Mouse (Mus musculus) olfactory bulb, adult 2 months (tissue): ENCODE measurements around the gene Zfp280c. TPM values are rescaled to one million over a fixed set of nuclear protein-coding genes. Genes with fewer than 3 reads are reported as not detected.
A peak's percentile ranks its signal among the peaks of the same experiment; 100 is the strongest.

Experiments
- H3K27ac ChIP-seq: fragments of 200-500 bp; 2 replicates; pipeline ENCODE4 v1.5.1; 2012; ENCODE audit warnings: low read depth, low read length; ENCODE audit not compliant: insufficient read depth
- H3K4me1 ChIP-seq: fragments of 200-500 bp; 2 replicates; pipeline ENCODE4 v1.6.1; 2012; ENCODE audit warnings: low read length; ENCODE audit not compliant: control insufficient read depth, insufficient read depth
- H3K4me3 ChIP-seq: fragments of 200-500 bp; 2 replicates; pipeline ENCODE4 v1.5.1; 2012; ENCODE audit warnings: mild to moderate bottlenecking, low read depth, low read length, moderate library complexity; ENCODE audit not compliant: insufficient read depth
- CTCF ChIP-seq: fragments of 200-500 bp; IDR thresholded peaks from 2 replicates; pipeline ENCODE4 v1.5.1; 2012; ENCODE audit warnings: low read depth, mild to moderate bottlenecking, low read length, moderate library complexity; ENCODE audit not compliant: insufficient read depth
- POLR2A ChIP-seq: fragments of 200-500 bp; IDR thresholded peaks from 2 replicates; pipeline ENCODE4 v1.6.1; 2012; ENCODE audit warnings: mild to moderate bottlenecking, low read depth, low read length, moderate library complexity; ENCODE audit not compliant: insufficient read depth
- WGBS: fragments of 180-500 bp; shearing (Covaris S2); methylation state at CpG from one replicate; pipeline ENCODE4 v1.1.7; 2018; 5-methylcytosine and 5-hydroxymethylcytosine counted together
- polyA plus RNA-seq: library from polyadenylated mRNA; stranded (reverse); fragments of >200 nt; gene quantifications from 2 replicates; pipeline ENCODE4 v1.2.4, GENCODE M21; 2012; ENCODE audit warnings: low replicate concordance; ENCODE audit not compliant: missing spikeins, insufficient read depth, insufficient read length

Zfp280c gene
- polyA plus RNA-seq, 1 experiment = not detected

GRCm38 (mm10) chrX:48532175-48532574 is 62.1 kb downstream of the Zfp280c start:
- 30% methylated on average over 3 of the region's 3 CpGs for WGBS
- Histone ChIP-seq H3K4me1 (no peaks in the 10 kb centered on the region), H3K4me3 (no peak overlapping the region), H3K27ac (no peak overlapping the region)
- no peak for TF ChIP-seq POLR2A
- TF ChIP-seq CTCF = no peak

GRCm38 (mm10) chrX:48526435-48526834 is 67.9 kb downstream of the Zfp280c start:
- Histone ChIP-seq H3K4me3 (no peak overlapping the region), H3K4me1 (peaks cover 2% of the 10 kb centered on the region; the same call in 1 of the 2 replicates), H3K27ac (no peak overlapping the region)
- whole genome bisulfite sequencing = 53% methylated on average over 3 of the region's 3 CpGs
- no peak for TF ChIP-seq POLR2A

GRCm38 (mm10) chrX:48525866-48526265 is 68.4 kb downstream of the Zfp280c start:
- peaks cover 2% of the 10 kb centered on the region; the same call in 1 of the 2 replicates for H3K4me1 ChIP-seq
- TF ChIP-seq POLR2A = no peak
- no peak for TF ChIP-seq CTCF
- WGBS = 54% methylated on average over 8 of the region's 8 CpGs
- H3K4me3 ChIP-seq = no peak overlapping the region
- no peak overlapping the region for H3K27ac ChIP-seq

GRCm38 (mm10) chrX:48525332-48525731 is 69.0 kb downstream of the Zfp280c start:
- H3K27ac ChIP-seq = no peak overlapping the region
- H3K4me3 ChIP-seq = no peak overlapping the region
- 63% methylated on average over 1 of the region's 1 CpGs for whole genome bisulfite sequencing
- peaks cover 2% of the 10 kb centered on the region; the same call in 1 of the 2 replicates for H3K4me1 ChIP-seq
- TF ChIP-seq CTCF (no peak), POLR2A (no peak)

- WGBS = 48% methylated on average over 3 of the region's 3 CpGs
- TF ChIP-seq CTCF = no peak
- no peak for TF ChIP-seq POLR2A
- Histone ChIP-seq H3K4me1 (peaks cover 2% of the 10 kb centered on the region; the same call in 1 of the 2 replicates), H3K4me3 (no peak overlapping the region), H3K27ac (no peak overlapping the region)
Measured at GRCm38 (mm10) chrX:48523512-48523911, 70.8 kb downstream of the Zfp280c start.

GRCm38 (mm10) chrX:48521651-48522050 is 72.7 kb downstream of the Zfp280c start:
- no peak overlapping the region for H3K27ac ChIP-seq
- 60% methylated on average over 3 of the region's 3 CpGs for WGBS
- TF ChIP-seq POLR2A (no peak), CTCF (no peak)

GRCm38 (mm10) chrX:48519549-48520085 is 74.7 kb downstream of the Zfp280c start:
- 20% methylated on average over 20 of the region's 20 CpGs for WGBS

More at GRCm38 (mm10) chrX:48521651-48522050, 72.7 kb downstream of the Zfp280c start:
- no peak overlapping the region for H3K4me3 ChIP-seq
- peaks cover 2% of the 10 kb centered on the region; the same call in 1 of the 2 replicates for H3K4me1 ChIP-seq

GRCm38 (mm10) chrX:48518808-48519548 is 75.3 kb downstream of the Zfp280c start, which contains the start of gene Rab33a:
Gene Rab33a, plus strand, starts transcription at chrX:48519285.
- Histone ChIP-seq H3K4me1 (peaks cover 2% of the 10 kb centered on the region; the same call in 1 of the 2 replicates), H3K27ac (peak within 1 kb of the TSS; percentile 76), H3K4me3 (peak within 1 kb of the TSS; percentile 56)
- WGBS = 32% methylated on average over 33 of the region's 33 CpGs
- TF ChIP-seq POLR2A = no peak; the same call in 1 of the 2 replicates

More at GRCm38 (mm10) chrX:48519549-48520085, 74.7 kb downstream of the Zfp280c start:
- Histone ChIP-seq H3K4me3 (peak overlapping the region; percentile 56), H3K27ac (peak overlapping the region; percentile 54), H3K4me1 (peaks cover 2% of the 10 kb centered on the region; the same call in 1 of the 2 replicates)
- no peak for TF ChIP-seq POLR2A
- no peak for TF ChIP-seq CTCF

GRCm38 (mm10) chrX:48518211-48518807 is 76.0 kb downstream of the Zfp280c start:
- TF ChIP-seq POLR2A (0 out of 2 replicates have a peak, but pooled peaks have one; percentile 10), CTCF (no peak)

More at GRCm38 (mm10) chrX:48518211-48518807, 76.0 kb downstream of the Zfp280c start:
- Histone ChIP-seq H3K27ac (peak overlapping the region; percentile 76), H3K4me1 (peaks cover 2% of the 10 kb centered on the region; the same call in 1 of the 2 replicates), H3K4me3 (peak overlapping the region; percentile 56)
- 23% methylated on average over 15 of the region's 15 CpGs for WGBS
